Mouse (Mus musculus) midbrain, embryonic 12.5 days (tissue): Measurements from ENCODE around the gene Olfr433. TPM values are rescaled to one million over a fixed set of nuclear protein-coding genes. Genes with fewer than 3 reads are reported as not detected.
A peak's percentile ranks its signal among the peaks of the same experiment; 100 is the strongest.
"Not testable (repeated sequence)": the region's sequence is repeated elsewhere in the genome, so short reads cannot be mapped to it uniquely, and the experiment has no call there.

Experiments
- ATAC-seq: fragments of 200-750 bp; cut with Nextera tagmentation; 2 replicates; pipeline ENCODE4 v1.8.0; 2017; ENCODE audit warnings: low read depth, moderate TSS enrichment, moderate library complexity; ENCODE audit not compliant: low FRiP score
- H3K27ac ChIP-seq: fragments of 300-500 bp; sonication (generic); replicated peaks from 2 replicates; pipeline ENCODE4 v1.5.1; 2016; ENCODE audit warnings: mild to moderate bottlenecking
- H3K27me3 ChIP-seq: fragments of 300-500 bp; sonication (generic); 2 replicates; pipeline ENCODE4 v1.6.1; 2016; ENCODE audit warnings: mild to moderate bottlenecking
- H3K36me3 ChIP-seq: fragments of 300-500 bp; sonication (generic); 2 replicates; pipeline ENCODE4 v1.6.1; 2016
- H3K4me1 ChIP-seq: fragments of 300-500 bp; sonication (generic); 2 replicates; pipeline ENCODE4 v1.6.1; 2016
- H3K4me2 ChIP-seq: fragments of 300-500 bp; sonication (generic); replicated peaks from 2 replicates; pipeline ENCODE4 v1.6.1; 2016; ENCODE audit warnings: mild to moderate bottlenecking, moderate library complexity
- H3K4me3 ChIP-seq: fragments of 300-500 bp; sonication (generic); 2 replicates; pipeline ENCODE4 v1.5.1; 2016; ENCODE audit warnings: mild to moderate bottlenecking
- H3K9ac ChIP-seq: fragments of 300-500 bp; sonication (generic); replicated peaks from 2 replicates; pipeline ENCODE4 v1.6.1; 2016; ENCODE audit warnings: mild to moderate bottlenecking, moderate library complexity
- H3K9me3 ChIP-seq: fragments of 300-500 bp; sonication (generic); 2 replicates; pipeline ENCODE4 v1.6.1; 2016; ENCODE audit warnings: mild to moderate bottlenecking
- WGBS: fragments of 180-500 bp; shearing (Covaris S2); methylation state at CpG from one replicate; pipeline ENCODE4 v1.1.7; 2016; 5-methylcytosine and 5-hydroxymethylcytosine counted together
- polyA plus RNA-seq: library from polyadenylated mRNA; unstranded; fragments of >200 nt; fragmentation: Nextera tagmentation; extraction: Ambion mirVana; gene quantifications from 2 replicates; pipeline ENCODE4 v1.2.1, GENCODE M21; 2016

The Olfr433 gene
- polyA plus RNA-seq: not detected in 2 replicates

- Histone ChIP-seq H3K4me1 (no peaks in the 10 kb centered on the region), H3K27ac (no peak within 1 kb of the TSS), H3K9me3 (no peaks in the 10 kb centered on the region), H3K27me3 (no peaks in the 10 kb centered on the region), H3K9ac (no peak within 1 kb of the TSS), H3K4me3 (no peak within 1 kb of the TSS), H3K4me2 (no peak within 1 kb of the TSS), H3K36me3 (no peaks in the 10 kb centered on the region)
- ATAC-seq: no peak
- WGBS: 87% methylated on average over 7 of the region's 7 CpGs
These were observed at the start of gene Olfr433 for GRCm38 (mm10) chr1:174040523-174041177. Gene Olfr433, plus strand, starts transcription at chr1:174040705.

- Histone ChIP-seq H3K4me2 (no peak overlapping the region), H3K27me3 (no peaks in the 10 kb centered on the region), H3K9me3 (no peaks in the 10 kb centered on the region), H3K36me3 (no peaks in the 10 kb centered on the region), H3K4me3 (no peak overlapping the region), H3K27ac (no peak overlapping the region), H3K9ac (no peak overlapping the region), H3K4me1 (no peaks in the 10 kb centered on the region)
- 0 out of 2 replicates have a peak, but pooled peaks have one; percentile 23 for ATAC-seq
- 95% methylated on average over 4 of the region's 4 CpGs for WGBS
These were observed 45.5 kb upstream of the Olfr433 start for GRCm38 (mm10) chr1:173995003-173995402.

GRCm38 (mm10) chr1:174004352-174005109 lies 36.0 kb upstream of the Olfr433 start:
- H3K9me3 ChIP-seq, H3K4me3 ChIP-seq, H3K27ac ChIP-seq, H3K4me2 ChIP-seq, H3K9ac ChIP-seq, H3K27me3 ChIP-seq, ATAC-seq, H3K4me1 ChIP-seq, H3K36me3 ChIP-seq: not testable (repeated sequence)
- WGBS: 80% methylated on average over 2 of the region's 3 CpGs

DNA sequence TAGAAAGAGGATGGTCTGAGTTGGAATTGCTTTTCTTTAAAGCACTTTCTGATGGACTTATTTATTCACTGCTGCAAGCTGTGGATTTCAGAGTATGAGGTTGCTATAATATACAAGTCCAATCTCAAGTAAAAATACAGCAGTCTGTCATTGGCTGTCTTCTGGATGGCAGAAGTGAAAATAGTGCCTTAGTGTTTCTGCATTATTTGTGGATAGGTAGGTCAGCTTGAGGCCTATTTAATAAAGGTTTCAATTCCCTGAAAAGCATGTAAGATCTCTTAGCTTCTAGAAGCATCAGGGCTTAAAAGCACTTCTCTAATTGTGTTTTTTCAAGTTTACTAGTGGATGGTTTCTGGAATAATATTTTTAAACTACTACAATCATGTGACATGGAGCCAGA lies 33.5 kb upstream of the Olfr433 start:
- not testable (repeated sequence) for H3K4me1 ChIP-seq, ATAC-seq, H3K4me3 ChIP-seq, H3K4me2 ChIP-seq, H3K9ac ChIP-seq, H3K9me3 ChIP-seq, H3K36me3 ChIP-seq, H3K27me3 ChIP-seq, H3K27ac ChIP-seq

DNA sequence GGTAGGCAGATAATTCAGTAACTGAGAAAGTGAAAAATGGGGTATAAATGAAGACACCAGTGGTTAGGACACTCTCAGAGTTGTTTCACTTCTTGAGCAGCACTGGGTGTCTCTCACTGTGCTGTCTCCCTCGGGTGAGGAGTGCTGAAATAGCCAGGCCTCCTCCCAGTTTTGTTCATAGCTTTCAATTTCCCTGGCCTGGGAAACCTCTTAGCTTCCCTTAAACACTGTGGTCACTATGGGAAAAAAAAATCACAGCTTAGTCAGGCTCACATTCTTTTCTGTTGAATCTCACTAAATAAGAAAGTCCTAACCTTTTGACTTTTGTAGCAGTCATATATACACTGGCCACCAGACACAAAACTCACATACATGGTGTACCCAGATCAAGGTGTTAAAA lies 8.8 kb upstream of the Olfr433 start, which contains the start of gene Ifi205:
Ifi205 (minus strand) TSS at position 113 of the 400 bp plus-strand sequence.
- no peak within 1 kb of the TSS for H3K9ac ChIP-seq
- no peak within 1 kb of the TSS for H3K27ac ChIP-seq
- no peaks in the 10 kb centered on the region for H3K4me1 ChIP-seq
- H3K9me3 ChIP-seq: no peaks in the 10 kb centered on the region
- H3K27me3 ChIP-seq: no peaks in the 10 kb centered on the region
- no peaks in the 10 kb centered on the region for H3K36me3 ChIP-seq
- no peak within 1 kb of the TSS for H3K4me2 ChIP-seq
- no peak within 1 kb of the TSS for H3K4me3 ChIP-seq
- no peak for ATAC-seq
- WGBS: 50% methylated on average over 1 of the region's 1 CpGs

GRCm38 (mm10) chr1:174035841-174036240 lies 4.7 kb upstream of the Olfr433 start:
- no peak for ATAC-seq
- Histone ChIP-seq H3K27me3 (no peaks in the 10 kb centered on the region), H3K4me3 (no peak overlapping the region), H3K36me3 (no peaks in the 10 kb centered on the region), H3K9ac (no peak overlapping the region), H3K9me3 (no peaks in the 10 kb centered on the region), H3K4me1 (no peaks in the 10 kb centered on the region), H3K4me2 (no peak overlapping the region), H3K27ac (no peak overlapping the region)
- 72% methylated on average over 4 of the region's 4 CpGs for WGBS

GRCm38 (mm10) chr1:174038480-174038879 lies 2.0 kb upstream of the Olfr433 start:
- no peak for ATAC-seq
- H3K4me3 ChIP-seq: no peak overlapping the region
- H3K4me1 ChIP-seq: no peaks in the 10 kb centered on the region
- H3K27ac ChIP-seq: no peak overlapping the region
- no peaks in the 10 kb centered on the region for H3K36me3 ChIP-seq
- H3K9me3 ChIP-seq: no peaks in the 10 kb centered on the region
- WGBS: 90% methylated on average over 3 of the region's 3 CpGs
- H3K4me2 ChIP-seq: no peak overlapping the region
- H3K27me3 ChIP-seq: no peaks in the 10 kb centered on the region
- no peak overlapping the region for H3K9ac ChIP-seq

GRCm38 (mm10) chr1:174042091-174042884 lies 1.8 kb downstream of the Olfr433 start:
- not testable (repeated sequence) for H3K4me2 ChIP-seq, H3K36me3 ChIP-seq, H3K27ac ChIP-seq, H3K4me3 ChIP-seq, H3K4me1 ChIP-seq, H3K9ac ChIP-seq, H3K27me3 ChIP-seq, H3K9me3 ChIP-seq
- 0 out of 2 replicates have a peak, but pooled peaks have one; percentile 27 for ATAC-seq
- 89% methylated on average over 12 of the region's 12 CpGs for WGBS

DNA sequence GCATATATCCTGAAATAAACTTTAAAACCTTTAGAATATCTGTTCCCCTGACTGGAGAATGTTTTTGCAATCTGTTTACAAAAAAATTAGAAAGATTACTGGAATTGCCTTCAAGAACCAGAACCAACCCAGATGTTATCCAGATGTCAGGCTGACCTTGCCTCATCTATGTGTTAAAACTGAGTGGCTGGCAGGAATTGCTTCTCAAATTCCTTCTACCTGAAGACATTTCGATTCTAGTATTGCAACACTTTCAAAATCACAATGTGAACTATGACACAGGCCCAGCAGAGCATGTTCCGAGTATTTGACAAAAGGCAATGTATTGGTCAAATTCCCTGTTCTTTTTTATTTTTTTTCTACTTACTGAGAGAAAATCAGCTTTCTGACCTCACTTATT lies 3.9 kb downstream of the Olfr433 start:
- Histone ChIP-seq H3K27ac (no peak overlapping the region), H3K9me3 (no peaks in the 10 kb centered on the region), H3K4me1 (no peaks in the 10 kb centered on the region), H3K4me3 (no peak overlapping the region), H3K36me3 (no peaks in the 10 kb centered on the region), H3K9ac (no peak overlapping the region), H3K27me3 (no peaks in the 10 kb centered on the region), H3K4me2 (no peak overlapping the region)
- no peak for ATAC-seq
- WGBS: 80% methylated on average over 2 of the region's 2 CpGs

GRCm38 (mm10) chr1:174048227-174048626 lies 7.7 kb downstream of the Olfr433 start:
- H3K9ac ChIP-seq, H3K36me3 ChIP-seq, H3K27me3 ChIP-seq, H3K9me3 ChIP-seq, H3K4me3 ChIP-seq, H3K4me2 ChIP-seq, H3K27ac ChIP-seq, H3K4me1 ChIP-seq, ATAC-seq: not testable (repeated sequence)
- 88% methylated on average over 6 of the region's 6 CpGs for WGBS

DNA sequence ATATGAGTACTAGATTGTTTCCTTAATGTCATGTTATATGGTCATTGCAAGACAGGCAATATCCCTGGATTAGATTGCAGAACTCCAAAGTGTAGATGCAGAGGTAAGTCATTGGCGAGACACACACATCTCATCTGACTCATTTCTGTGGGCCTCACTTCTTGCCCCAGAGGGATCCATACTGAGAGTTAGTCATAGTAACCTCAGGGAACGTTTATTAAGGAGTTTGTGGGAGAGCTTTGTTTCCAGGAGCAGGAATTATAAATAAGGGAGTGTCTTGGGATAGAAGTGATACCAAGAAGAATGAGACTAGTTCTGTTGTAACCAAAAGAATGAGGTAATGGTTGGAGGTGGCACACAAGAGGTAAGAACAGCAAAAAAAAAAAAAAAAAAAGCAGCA lies 8.4 kb downstream of the Olfr433 start, which contains the start of gene Olfr432:
Olfr432 (plus strand) TSS at position 313 of the 400 bp plus-strand sequence.
- H3K36me3 ChIP-seq: no peaks in the 10 kb centered on the region
- whole genome bisulfite sequencing: 79% methylated on average over 2 of the region's 2 CpGs
- no peaks in the 10 kb centered on the region for H3K4me1 ChIP-seq
- no peak within 1 kb of the TSS for H3K4me2 ChIP-seq
- ATAC-seq: no peak
- no peaks in the 10 kb centered on the region for H3K9me3 ChIP-seq
- H3K27ac ChIP-seq: no peak within 1 kb of the TSS
- H3K27me3 ChIP-seq: no peaks in the 10 kb centered on the region
- no peak within 1 kb of the TSS for H3K9ac ChIP-seq
- no peak within 1 kb of the TSS for H3K4me3 ChIP-seq

DNA sequence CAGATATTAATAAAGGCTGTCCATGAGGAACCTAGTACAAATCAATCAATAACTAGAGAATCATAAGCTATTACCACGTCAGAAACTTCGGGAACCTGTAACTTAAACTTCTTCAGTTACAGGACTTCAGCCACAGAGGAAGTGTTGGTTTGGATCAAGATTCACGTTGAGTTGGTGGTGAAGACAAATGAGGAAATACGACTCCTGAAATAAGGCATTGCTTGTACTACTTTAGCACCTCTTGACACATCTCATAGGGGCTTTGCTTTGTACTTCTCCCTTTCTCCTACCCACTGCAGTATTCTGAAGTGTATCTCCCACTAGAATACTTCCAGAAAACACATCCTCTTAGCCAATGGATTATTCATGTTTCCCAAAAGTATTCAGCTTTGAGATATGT lies 8.9 kb downstream of the Olfr433 start:
- 79% methylated on average over 4 of the region's 4 CpGs for WGBS
- H3K4me1 ChIP-seq, H3K9me3 ChIP-seq, H3K9ac ChIP-seq, H3K27me3 ChIP-seq, H3K27ac ChIP-seq, ATAC-seq, H3K4me2 ChIP-seq, H3K4me3 ChIP-seq, H3K36me3 ChIP-seq: not testable (repeated sequence)
